Mouse (Mus musculus): ENCODE data around the gene Efcab9. TPM values are rescaled to one million over a fixed set of nuclear protein-coding genes. Genes with fewer than 3 reads are reported as not detected.

The Efcab9 gene
- polyA plus RNA-seq, 1 experiment, result not detected

GRCm38 (mm10) chr11:32558677-32559076 lies 26.8 kb upstream of the Efcab9 start:
- DNase-seq (ENCODE audit: low read depth, low spot score), result no peak
- WGBS, result 23% methylated on average over 8 of the region's 8 CpGs

GRCm38 (mm10) chr11:32558026-32558425 lies 26.1 kb upstream of the Efcab9 start:
- DNase-seq (ENCODE audit: low read depth, low spot score), result no peak
- WGBS, result 51% methylated on average over 4 of the region's 4 CpGs

GRCm38 (mm10) chr11:32556333-32556990 lies 24.6 kb upstream of the Efcab9 start:
- WGBS, result 84% methylated on average over 10 of the region's 10 CpGs
- no peak for DNase-seq (ENCODE audit: low read depth, low spot score)

GRCm38 (mm10) chr11:32555103-32555689 lies 23.3 kb upstream of the Efcab9 start:
- 90% methylated on average over 12 of the region's 12 CpGs for WGBS
- DNase-seq (ENCODE audit: low read depth, low spot score), result no peak

- DNase-seq (ENCODE audit: low read depth, low spot score), result no peak
- 64% methylated on average over 14 of the region's 14 CpGs for WGBS
Observed at GRCm38 (mm10) chr11:32554141-32555091, 22.5 kb upstream of the Efcab9 start.

GRCm38 (mm10) chr11:32553311-32554140 lies 21.6 kb upstream of the Efcab9 start:
- no peak for DNase-seq (ENCODE audit: low read depth, low spot score)
- WGBS, result 42% methylated on average over 14 of the region's 14 CpGs

- 69% methylated on average over 13 of the region's 13 CpGs for WGBS
- no peak for DNase-seq (ENCODE audit: low read depth, low spot score)
Observed at GRCm38 (mm10) chr11:32552401-32553090, 20.7 kb upstream of the Efcab9 start.

- WGBS, result 62% methylated on average over 12 of the region's 12 CpGs
- no peak for DNase-seq (ENCODE audit: low read depth, low spot score)
Observed at GRCm38 (mm10) chr11:32551579-32552297, 19.9 kb upstream of the Efcab9 start.

GRCm38 (mm10) chr11:32551056-32551455 lies 19.2 kb upstream of the Efcab9 start:
- no peak for DNase-seq (ENCODE audit: low read depth, low spot score)
- 96% methylated on average over 4 of the region's 4 CpGs for WGBS

- WGBS, result 71% methylated on average over 4 of the region's 4 CpGs
- DNase-seq (ENCODE audit: low read depth, low spot score), result no peak
Observed at GRCm38 (mm10) chr11:32550102-32550501, 18.2 kb upstream of the Efcab9 start.

- 89% methylated on average over 6 of the region's 6 CpGs for WGBS
- DNase-seq (ENCODE audit: low read depth, low spot score), result no peak
Observed at GRCm38 (mm10) chr11:32549236-32549635, 17.4 kb upstream of the Efcab9 start.

- no peak for DNase-seq (ENCODE audit: low read depth, low spot score)
- WGBS, result 88% methylated on average over 4 of the region's 4 CpGs
Observed at GRCm38 (mm10) chr11:32548240-32548639, 16.4 kb upstream of the Efcab9 start.

- 82% methylated on average over 10 of the region's 10 CpGs for WGBS
- DNase-seq (ENCODE audit: low read depth, low spot score), result no peak
Observed at GRCm38 (mm10) chr11:32547391-32547947, 15.6 kb upstream of the Efcab9 start.

- no peak for DNase-seq (ENCODE audit: low read depth, low spot score)
- 34% methylated on average over 5 of the region's 5 CpGs for WGBS
Observed at GRCm38 (mm10) chr11:32546483-32546882, 14.6 kb upstream of the Efcab9 start.

GRCm38 (mm10) chr11:32545605-32546004 lies 13.7 kb upstream of the Efcab9 start:
- 88% methylated on average over 12 of the region's 12 CpGs for WGBS

GRCm38 (mm10) chr11:32544497-32544896 lies 12.6 kb upstream of the Efcab9 start:
- no peak for DNase-seq (ENCODE audit: low read depth, low spot score)
- WGBS, result 89% methylated on average over 5 of the region's 5 CpGs

More at GRCm38 (mm10) chr11:32545605-32546004, 13.7 kb upstream of the Efcab9 start:
- DNase-seq (ENCODE audit: low read depth, low spot score), result no peak

- WGBS, result 81% methylated on average over 6 of the region's 6 CpGs
- DNase-seq (ENCODE audit: low read depth, low spot score), result no peak
Observed at GRCm38 (mm10) chr11:32544041-32544440, 12.2 kb upstream of the Efcab9 start.

All from large intestine, adult 2 months (tissue).